ENCODE assay signal across 18 mouse cellular contexts in genomic region chr5:117279669-117280050, GRCm38 (mm10). TPM values are rescaled to one million over a fixed set of nuclear protein-coding genes. Genes with fewer than 3 reads are reported as not detected.
DNase-seq lines count a peak whose midpoint lies in the region; ATAC-seq and TF ChIP-seq lines count a peak whose summit lies in the region.
"Had no signal": no experiment of that assay in that cellular context is flagged by ENCODE, and none has a peak within 500 bp of the region (broad histone marks: within the 10 kb centered on the region; RNA-seq: fewer than 3 reads in every experiment).

No protein-coding gene starts in this region.

- ATAC-seq in liver, embryonic 15.5 days (ENCODE audit: insufficient read depth), result no peak
- ATAC-seq in liver, embryonic 11.5 days (replicated peaks; ENCODE audit: low FRiP score), result no peak
- ATAC-seq in G1E (ENCODE audit: extremely low read depth, insufficient number of reproducible peaks, low FRiP score, poor library complexity, severe bottlenecking), result 0 out of 2 replicates have a peak, but pooled peaks have one; percentile 15
- no peak for ATAC-seq in midbrain, postnatal 0 days (ENCODE audit: low FRiP score)
- ATAC-seq: CD4-positive, CD25-positive, alpha-beta regulatory T cell, adult 4 months; forebrain, postnatal 0 days; hindbrain, postnatal 0 days had no signal

- H3K27ac ChIP-seq in liver, embryonic 15.5 days (replicated peaks), result 0 out of 2 replicates have a peak overlapping the region, but pooled peaks have one; percentile 30
- no peak overlapping the region for H3K27ac ChIP-seq in liver, embryonic 11.5 days (ENCODE audit: low read depth, low read length)
- H3K27ac ChIP-seq in midbrain, postnatal 0 days (ENCODE audit: low read depth, low read length), result no peak overlapping the region
- no peak overlapping the region for H3K27ac ChIP-seq in limb, embryonic 10.5 days
- H3K27ac ChIP-seq: gastrocnemius, adult 2 months; hindbrain, postnatal 0 days; kidney, embryonic 15.5 days; liver, embryonic 14.5 days had no signal

- H3K4me2 ChIP-seq in liver, embryonic 15.5 days, result no peak overlapping the region
- H3K4me2 ChIP-seq in liver, embryonic 11.5 days, result no peak overlapping the region
- H3K4me2 ChIP-seq in midbrain, postnatal 0 days (ENCODE audit: low read depth, low read length, poor library complexity, severe bottlenecking), result no peak overlapping the region
- H3K4me2 ChIP-seq: kidney, embryonic 15.5 days; midbrain, embryonic 11.5 days had no signal

- no peaks in the 10 kb centered on the region for H3K27me3 ChIP-seq in liver, embryonic 15.5 days
- H3K27me3 ChIP-seq in liver, embryonic 11.5 days (replicated peaks; ENCODE audit: control insufficient read depth, insufficient read depth, low read length), result no peaks in the 10 kb centered on the region
- H3K27me3 ChIP-seq in G1E (ENCODE audit: insufficient read depth, low read length), result no peaks in the 10 kb centered on the region
- no peaks in the 10 kb centered on the region for H3K27me3 ChIP-seq in midbrain, postnatal 0 days (ENCODE audit: insufficient read depth, low read length)
- H3K27me3 ChIP-seq in limb, embryonic 10.5 days (ENCODE audit: low read depth, poor library complexity, severe bottlenecking), result no peaks in the 10 kb centered on the region
- H3K27me3 ChIP-seq: kidney, embryonic 15.5 days had no signal

- no peak overlapping the region for H3K4me3 ChIP-seq in liver, embryonic 15.5 days (replicated peaks)
- H3K4me3 ChIP-seq in liver, embryonic 11.5 days (ENCODE audit: low read depth, low read length), result no peak overlapping the region
- no peak overlapping the region for H3K4me3 ChIP-seq in G1E (ENCODE audit: low read depth, low read length)
- no peak overlapping the region for H3K4me3 ChIP-seq in midbrain, postnatal 0 days (ENCODE audit: low read depth, low read length)
- H3K4me3 ChIP-seq in limb, embryonic 10.5 days, result no peak overlapping the region
- H3K4me3 ChIP-seq: gastrocnemius, adult 2 months; kidney, embryonic 15.5 days had no signal

- 49% methylated on average over 4 of the region's 4 CpGs for WGBS in liver, embryonic 15.5 days (ENCODE audit: insufficient replicate concordance)
- WGBS in liver, embryonic 11.5 days, result 66% methylated on average over 4 of the region's 4 CpGs
- WGBS in midbrain, postnatal 0 days, result 79% methylated on average over 4 of the region's 4 CpGs
- 76% methylated on average over 4 of the region's 4 CpGs for WGBS in limb, embryonic 10.5 days

- H3K9me3 ChIP-seq in liver, embryonic 15.5 days (replicated peaks), result no peaks in the 10 kb centered on the region
- H3K9me3 ChIP-seq in liver, embryonic 11.5 days (ENCODE audit: control insufficient read depth, low read length), result no peaks in the 10 kb centered on the region
- peaks cover 3% of the 10 kb centered on the region for H3K9me3 ChIP-seq in G1E (replicated peaks)
- H3K9me3 ChIP-seq in midbrain, postnatal 0 days (ENCODE audit: low read length), result no peaks in the 10 kb centered on the region
- no peaks in the 10 kb centered on the region for H3K9me3 ChIP-seq in limb, embryonic 10.5 days (replicated peaks)
- H3K9me3 ChIP-seq: kidney, embryonic 15.5 days had no signal

- H3K4me1 ChIP-seq in liver, embryonic 15.5 days (replicated peaks), result peaks cover 24% of the 10 kb centered on the region; the same call in 1 of the 2 replicates
- H3K4me1 ChIP-seq in liver, embryonic 11.5 days (replicated peaks; ENCODE audit: control insufficient read depth, insufficient read depth, low read length), result peaks cover 5% of the 10 kb centered on the region; the same call in 1 of the 2 replicates
- peaks cover 39% of the 10 kb centered on the region for H3K4me1 ChIP-seq in G1E (ENCODE audit: insufficient read depth, low read depth, low read length)
- H3K4me1 ChIP-seq in midbrain, postnatal 0 days (ENCODE audit: insufficient read depth, low read length), result no peaks in the 10 kb centered on the region
- H3K4me1 ChIP-seq in limb, embryonic 10.5 days, result no peaks in the 10 kb centered on the region

- no peak for DNase-seq in liver, embryonic 11.5 days (ENCODE audit: low spot score)
- DNase-seq in G1E (ENCODE audit: low spot score) (no peak), ZHBTc4 (ENCODE audit: low read depth, low spot score) (peak; percentile 77)
- peak; percentile 61 for DNase-seq in lung, postnatal 36 days
- no peak for DNase-seq in midbrain, postnatal 0 days (ENCODE audit: low spot score)
- DNase-seq in cerebellum, postnatal 4 days (ENCODE audit: low spot score in 2 of 2), result no peak
- DNase-seq in limb, embryonic 10.5 days (ENCODE audit: low spot score), result no peak
- DNase-seq: cerebellum, adult 2 months; forebrain, postnatal 0 days; gastrocnemius, adult 2 months; layer of hippocampus, postnatal 36 days; thymus, adult 18-20 months had no signal

- no peak overlapping the region for H3K9ac ChIP-seq in liver, embryonic 15.5 days
- H3K9ac ChIP-seq in liver, embryonic 11.5 days (ENCODE audit: low read depth, low read length), result no peak overlapping the region
- H3K9ac ChIP-seq in midbrain, postnatal 0 days (replicated peaks; ENCODE audit: low read length, poor library complexity, severe bottlenecking), result no peak overlapping the region
- H3K9ac ChIP-seq: forebrain, postnatal 0 days; kidney, embryonic 15.5 days; liver, embryonic 14.5 days had no signal

- peaks cover 19% of the 10 kb centered on the region for H3K36me3 ChIP-seq in liver, embryonic 15.5 days (replicated peaks)
- H3K36me3 ChIP-seq in liver, embryonic 11.5 days (ENCODE audit: control insufficient read depth, insufficient read depth, low read length), result peaks cover 18% of the 10 kb centered on the region; the same call in 1 of the 2 replicates
- peaks cover 69% of the 10 kb centered on the region for H3K36me3 ChIP-seq in G1E (replicated peaks)
- H3K36me3 ChIP-seq in midbrain, postnatal 0 days (ENCODE audit: insufficient read depth, low read length), result peaks cover 8% of the 10 kb centered on the region
- peaks cover 65% of the 10 kb centered on the region for H3K36me3 ChIP-seq in limb, embryonic 10.5 days

- no peak for TF ChIP-seq CTCF in G1E (IDR thresholded peaks at IDR 0.05; ENCODE audit: low read depth, low read length)
- TF ChIP-seq CTCF in midbrain, postnatal 0 days (IDR thresholded peaks at IDR 0.05), result no peak

RNA-seq across cellular contexts. Expression of gene Pebp1, which starts 7.8 kb away (rescaled TPM):
- 190 and 203 TPM in 2 replicates for polyA plus RNA-seq in liver, embryonic 15.5 days (2015; fragmentation: Nextera tagmentation; extraction: Ambion mirVana)
- polyA plus RNA-seq in liver, embryonic 11.5 days (2014; fragmentation: Nextera tagmentation; extraction: Ambion mirVana), result 572 and 580 TPM in 2 replicates
- 325 and 337 TPM in 2 replicates for total RNA-seq in G1E (2014; fragmentation: Nextera tagmentation)
- total RNA-seq in G1E (2017), result 210 and 243 TPM in 2 replicates
- 1,716 and 1,825 TPM in 2 replicates for polyA plus RNA-seq in G1E (2012)
- 1,240 and 1,525 TPM in 2 replicates for total RNA-seq in midbrain, postnatal 0 days (2014; rRNA removed)
- 1,025 and 1,129 TPM in 2 replicates for polyA plus RNA-seq in midbrain, postnatal 0 days (2015; fragmentation: Nextera tagmentation; extraction: Ambion mirVana)
- polyA plus RNA-seq in limb, embryonic 10.5 days (2016; fragmentation: Nextera tagmentation; extraction: Ambion mirVana), result 922 and 1,037 TPM in 2 replicates

RNA-seq across cellular contexts. Expression of gene Vsig10, which starts 39.2 kb away (rescaled TPM):
- polyA plus RNA-seq in liver, embryonic 15.5 days (2015; fragmentation: Nextera tagmentation; extraction: Ambion mirVana), result 1.4 TPM in 2 replicates
- 1.4 and 2.2 TPM in 2 replicates for polyA plus RNA-seq in liver, embryonic 11.5 days (2014; fragmentation: Nextera tagmentation; extraction: Ambion mirVana)
- not detected in 2 replicates for total RNA-seq in G1E (2014; fragmentation: Nextera tagmentation)
- total RNA-seq in G1E (2017), result 0.05 and 0.17 TPM in 2 replicates
- polyA plus RNA-seq in G1E (2012), result 0.02 TPM in 1 of 2 replicates, not detected in the other
- 1.8 and 7.1 TPM in 2 replicates for total RNA-seq in midbrain, postnatal 0 days (2014; rRNA removed)
- 1.2 and 1.5 TPM in 2 replicates for polyA plus RNA-seq in midbrain, postnatal 0 days (2015; fragmentation: Nextera tagmentation; extraction: Ambion mirVana)
- polyA plus RNA-seq in limb, embryonic 10.5 days (2016; fragmentation: Nextera tagmentation; extraction: Ambion mirVana), result 3.1 and 4.4 TPM in 2 replicates

Comparison
In these comparisons a context has a peak if more than half of its experiments do, and no peak if none do; other contexts are left out.
1. DNase-seq: peak in ZHBTc4 (single experiment) and lung, postnatal 36 days (single experiment); none in liver, embryonic 11.5 days (single experiment), G1E (single experiment), midbrain, postnatal 0 days (single experiment), cerebellum, postnatal 4 days (0 of 2) and limb, embryonic 10.5 days (single experiment).